Mouse (Mus musculus): ENCODE results near the gene Rnf151. TPM values are rescaled to one million over a fixed set of nuclear protein-coding genes. Genes with fewer than 3 reads are reported as not detected.

Rnf151 gene
- total and polyA plus RNA-seq, 3 experiments, result 0.68 TPM; not detected in 2

- 83% methylated on average over 14 of the region's 14 CpGs for WGBS
- Histone ChIP-seq H3K4me1 (ENCODE audit: control insufficient read depth, insufficient read depth, low read length) (peaks cover 3% of the 10 kb centered on the region; the same call in 1 of the 2 replicates), H3K27me3 (ENCODE audit: control insufficient read depth, insufficient read depth, low read length) (no peaks in the 10 kb centered on the region), H3K9ac (ENCODE audit: low read depth, low read length) (no peak overlapping the region), H3K36me3 (ENCODE audit: control insufficient read depth, insufficient read depth, low read length) (no peaks in the 10 kb centered on the region), H3K4me3 (no peak overlapping the region), H3K27ac (no peak overlapping the region; the same call in 1 of the 2 replicates), H3K79me2 (replicated peaks; ENCODE audit: control insufficient read depth, insufficient read depth, low read length) (no peaks in the 10 kb centered on the region)
- no peak for DNase-seq
- intact Hi-C loops (cut with DNase I), result no loop called here
- TF ChIP-seq POLR2A (IDR thresholded peaks at IDR 0.05; ENCODE audit: insufficient read depth, low read depth, low read length), result no peak
- TF ChIP-seq EP300 (IDR thresholded peaks at IDR 0.05; ENCODE audit: insufficient read depth, low read depth, low read length), result no peak
- no peak for TF ChIP-seq CTCF (IDR thresholded peaks at IDR 0.05)
Observed at GRCm38 (mm10) chr17:24730787-24731186, 12.9 kb upstream of the Rnf151 start.

DNA sequence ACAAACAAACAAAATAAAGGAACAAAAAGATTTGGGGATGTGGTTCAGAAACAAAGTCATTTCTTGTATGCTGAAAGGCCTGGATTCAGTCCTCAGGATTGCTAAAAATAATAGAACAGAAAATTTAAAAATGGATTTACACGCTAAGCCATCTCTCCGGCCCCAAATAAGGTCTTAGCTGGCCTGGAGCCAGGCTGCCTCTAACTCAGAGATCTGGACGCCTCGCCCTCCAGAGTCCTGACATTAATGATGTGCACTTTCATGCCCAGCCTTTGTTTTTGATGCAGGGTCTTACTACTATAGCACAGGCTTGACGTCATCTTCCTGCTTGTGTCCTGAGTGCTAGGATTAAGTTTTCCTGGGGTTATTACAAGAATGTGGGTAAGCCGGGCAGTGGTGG, 11.2 kb upstream of the Rnf151 start:
- TF ChIP-seq EP300 (IDR thresholded peaks at IDR 0.05; ENCODE audit: insufficient read depth, low read depth, low read length) (no peak), CTCF (IDR thresholded peaks at IDR 0.05) (no peak), POLR2A (IDR thresholded peaks at IDR 0.05; ENCODE audit: insufficient read depth, low read depth, low read length) (no peak)
- Histone ChIP-seq H3K4me1 (ENCODE audit: control insufficient read depth, insufficient read depth, low read length) (peaks cover 4% of the 10 kb centered on the region), H3K27ac (peak overlapping the region; percentile 87), H3K9ac (ENCODE audit: low read depth, low read length) (no peak overlapping the region), H3K27me3 (ENCODE audit: control insufficient read depth, insufficient read depth, low read length) (no peaks in the 10 kb centered on the region), H3K79me2 (replicated peaks; ENCODE audit: control insufficient read depth, insufficient read depth, low read length) (no peaks in the 10 kb centered on the region), H3K36me3 (ENCODE audit: control insufficient read depth, insufficient read depth, low read length) (no peaks in the 10 kb centered on the region), H3K4me3 (no peak overlapping the region)
- 35% methylated on average over 6 of the region's 6 CpGs for WGBS
- intact Hi-C loops (cut with DNase I), result no loop called here
- no peak for DNase-seq

GRCm38 (mm10) chr17:24728184-24728583, 10.3 kb upstream of the Rnf151 start:
- Histone ChIP-seq H3K4me1 (ENCODE audit: control insufficient read depth, insufficient read depth, low read length) (peaks cover 3% of the 10 kb centered on the region), H3K79me2 (replicated peaks; ENCODE audit: control insufficient read depth, insufficient read depth, low read length) (no peaks in the 10 kb centered on the region), H3K27ac (peak overlapping the region; percentile 87), H3K27me3 (ENCODE audit: control insufficient read depth, insufficient read depth, low read length) (no peaks in the 10 kb centered on the region), H3K4me3 (peak overlapping the region; percentile 44), H3K36me3 (ENCODE audit: control insufficient read depth, insufficient read depth, low read length) (no peaks in the 10 kb centered on the region), H3K9ac (ENCODE audit: low read depth, low read length) (peak overlapping the region; percentile 60)
- 50% methylated on average over 17 of the region's 17 CpGs for WGBS
- intact Hi-C loops (cut with DNase I), result no loop called here
- DNase-seq, result peak in 1 of 2 experiments; percentile 40
- TF ChIP-seq EP300 (IDR thresholded peaks at IDR 0.05; ENCODE audit: insufficient read depth, low read depth, low read length) (no peak), POLR2A (IDR thresholded peaks at IDR 0.05; ENCODE audit: insufficient read depth, low read depth, low read length) (no peak), CTCF (IDR thresholded peaks at IDR 0.05) (no peak)

DNA sequence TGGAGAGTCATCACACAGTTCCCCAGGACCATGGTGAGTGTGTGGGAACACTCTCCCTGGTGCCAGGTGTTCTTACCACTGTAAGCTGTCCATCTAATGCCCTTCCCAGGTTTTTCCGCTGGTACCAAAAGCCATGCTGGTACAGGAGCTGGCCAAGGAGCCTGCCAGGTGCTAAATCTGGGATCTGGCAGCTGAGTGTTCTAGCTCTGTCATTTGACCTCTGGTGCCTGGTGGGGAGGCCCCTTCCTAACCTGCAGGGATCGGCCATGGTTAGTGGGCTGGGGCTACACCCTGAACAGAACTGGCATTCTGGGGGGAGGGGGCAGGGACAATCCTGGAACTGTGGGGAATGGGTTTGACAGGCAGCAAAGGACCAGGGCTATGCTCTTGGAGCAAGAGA, 9.8 kb upstream of the Rnf151 start, which contains the start of gene Rpl3l:
TSS of gene Rpl3l (plus strand) at position 203 of the 400 bp plus-strand sequence.
- peak; percentile 65; the same call in 1 of the 2 replicates for TF ChIP-seq POLR2A (IDR thresholded peaks at IDR 0.05; ENCODE audit: insufficient read depth, low read depth, low read length)
- TF ChIP-seq EP300 (IDR thresholded peaks at IDR 0.05; ENCODE audit: insufficient read depth, low read depth, low read length), result no peak
- peak; percentile 55 to 65 for DNase-seq
- WGBS, result 56% methylated on average over 2 of the region's 2 CpGs
- Histone ChIP-seq H3K9ac (ENCODE audit: low read depth, low read length) (peak within 1 kb of the TSS; percentile 60), H3K27ac (peak within 1 kb of the TSS; percentile 87), H3K4me3 (peak within 1 kb of the TSS; percentile 44), H3K27me3 (ENCODE audit: control insufficient read depth, insufficient read depth, low read length) (no peaks in the 10 kb centered on the region), H3K79me2 (replicated peaks; ENCODE audit: control insufficient read depth, insufficient read depth, low read length) (no peaks in the 10 kb centered on the region), H3K36me3 (ENCODE audit: control insufficient read depth, insufficient read depth, low read length) (no peaks in the 10 kb centered on the region), H3K4me1 (ENCODE audit: control insufficient read depth, insufficient read depth, low read length) (peaks cover 2% of the 10 kb centered on the region)
- intact Hi-C loops (cut with DNase I), result no loop called here

- Histone ChIP-seq H3K27ac (no peak overlapping the region), H3K4me3 (no peak overlapping the region), H3K9ac (ENCODE audit: low read depth, low read length) (no peak overlapping the region), H3K27me3 (ENCODE audit: control insufficient read depth, insufficient read depth, low read length) (no peaks in the 10 kb centered on the region), H3K36me3 (ENCODE audit: control insufficient read depth, insufficient read depth, low read length) (peaks cover 12% of the 10 kb centered on the region), H3K79me2 (replicated peaks; ENCODE audit: control insufficient read depth, insufficient read depth, low read length) (no peaks in the 10 kb centered on the region), H3K4me1 (ENCODE audit: control insufficient read depth, insufficient read depth, low read length) (peaks cover 7% of the 10 kb centered on the region)
- intact Hi-C loops (cut with DNase I), result no loop called here
- no peak for DNase-seq
- TF ChIP-seq CTCF (IDR thresholded peaks at IDR 0.05) (peak; percentile 32), EP300 (IDR thresholded peaks at IDR 0.05; ENCODE audit: insufficient read depth, low read depth, low read length) (no peak)
- 67% methylated on average over 3 of the region's 3 CpGs for WGBS
Observed at GRCm38 (mm10) chr17:24725637-24726390, 8.0 kb upstream of the Rnf151 start.

DNA sequence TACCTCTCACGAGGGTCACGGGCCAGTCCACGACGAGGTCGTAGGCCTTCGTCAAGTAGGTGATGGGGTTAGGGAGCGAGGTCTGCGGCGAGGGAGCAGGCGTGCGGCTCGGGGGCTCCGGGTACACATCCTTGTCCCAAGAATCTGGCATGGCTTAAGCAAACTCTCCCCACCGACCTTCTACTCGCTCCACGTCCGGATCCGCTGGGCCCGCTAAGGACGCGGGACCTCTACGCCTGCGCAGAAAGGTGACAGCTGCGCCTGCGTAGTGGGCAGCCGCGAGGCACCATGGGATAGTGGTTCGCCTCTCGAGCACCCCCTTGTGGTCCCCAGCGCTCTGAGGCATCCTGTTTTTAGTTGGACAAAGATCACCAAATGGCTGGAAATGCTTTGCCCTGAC, 6.3 kb upstream of the Rnf151 start, which contains the start of gene Ndufb10:
TSS of gene Ndufb10 (minus strand) at position 295 of the 400 bp plus-strand sequence.
- Histone ChIP-seq H3K27me3 (ENCODE audit: control insufficient read depth, insufficient read depth, low read length) (no peaks in the 10 kb centered on the region), H3K4me3 (peak within 1 kb of the TSS; percentile 73), H3K79me2 (replicated peaks; ENCODE audit: control insufficient read depth, insufficient read depth, low read length) (no peaks in the 10 kb centered on the region), H3K36me3 (ENCODE audit: control insufficient read depth, insufficient read depth, low read length) (peaks cover 12% of the 10 kb centered on the region), H3K27ac (peak within 1 kb of the TSS; percentile 98), H3K9ac (ENCODE audit: low read depth, low read length) (peak within 1 kb of the TSS; percentile 97), H3K4me1 (ENCODE audit: control insufficient read depth, insufficient read depth, low read length) (peaks cover 7% of the 10 kb centered on the region)
- DNase-seq, result peak; percentile 95 to 97
- intact Hi-C loops (cut with DNase I), result no loop called here
- TF ChIP-seq POLR2A (IDR thresholded peaks at IDR 0.05; ENCODE audit: insufficient read depth, low read depth, low read length), result peak; percentile 99
- TF ChIP-seq CTCF (IDR thresholded peaks at IDR 0.05), result peak; percentile 95
- TF ChIP-seq EP300 (IDR thresholded peaks at IDR 0.05; ENCODE audit: insufficient read depth, low read depth, low read length), result peak; percentile 79
- WGBS, result under 1% methylated on average over 30 of the region's 30 CpGs
